Mouse (Mus musculus) thymus, adult 2 months (tissue): ENCODE measurements around the gene Ocm.

Experiments used
- CTCF ChIP-seq: fragments of 200-500 bp; IDR thresholded peaks from 2 replicates; pipeline ENCODE4 v1.5.1; 2012; ENCODE audit warnings: mild to moderate bottlenecking, control low read depth, low read length, moderate library complexity, borderline replicate concordance; ENCODE audit not compliant: control insufficient read depth, poor library complexity, insufficient read depth; ENCODE audit errors: extremely low read depth
- POLR2A ChIP-seq: fragments of 200-500 bp; IDR thresholded peaks from 2 replicates; pipeline ENCODE4 v1.6.1; 2012; ENCODE audit warnings: mild to moderate bottlenecking, low read length, control low read depth, moderate library complexity; ENCODE audit not compliant: control insufficient read depth, poor library complexity, insufficient read depth; ENCODE audit errors: extremely low read depth

GRCm38 (mm10) chr5:144014551-144015311 is 11.7 kb downstream of the Ocm start, which contains the start of gene Ccz1:
- TF ChIP-seq CTCF (0 out of 2 replicates have a peak, but pooled peaks have one; percentile 26), POLR2A (peak; percentile 34; the same call in 1 of the 2 replicates)
